In the genomic region with DNA sequence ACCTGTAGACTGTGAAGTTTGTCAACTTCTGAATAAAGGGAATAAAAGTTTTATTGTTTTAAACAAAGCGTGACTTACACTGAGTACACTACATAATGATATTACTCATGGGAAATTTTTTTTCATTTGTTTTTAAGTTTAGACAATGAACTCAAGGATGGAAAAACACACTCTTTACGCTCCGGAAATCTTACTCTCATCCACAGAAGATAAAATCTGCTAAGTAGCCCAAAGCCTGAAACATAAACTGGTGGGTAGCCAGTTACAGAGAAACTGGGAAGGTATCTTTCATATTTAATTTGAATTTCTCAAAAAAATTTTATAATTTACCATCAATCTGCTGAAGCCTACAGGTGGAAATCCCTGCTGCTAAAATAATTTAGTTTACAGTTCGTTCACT, we compare ENCODE assay signal across 23 mouse cellular contexts. TPM values are rescaled to one million over a fixed set of nuclear protein-coding genes. Genes with fewer than 3 reads are reported as not detected.
A peak's percentile ranks its signal among the peaks of the same experiment; 100 is the strongest.
DNase-seq lines count a peak whose midpoint lies in the region; ATAC-seq and TF ChIP-seq lines count a peak whose summit lies in the region.
"Had no signal": no experiment of that assay in that cellular context is flagged by ENCODE, and none has a peak within 500 bp of the region (broad histone marks: within the 10 kb centered on the region; RNA-seq: fewer than 3 reads in every experiment).

No protein-coding gene starts in this region.

- peak overlapping the region; percentile 94; the same call in 1 of the 2 replicates for H3K9ac ChIP-seq in heart, embryonic 13.5 days
- H3K9ac ChIP-seq in stomach, embryonic 15.5 days: no peak overlapping the region
- no peak overlapping the region for H3K9ac ChIP-seq in stomach, postnatal 0 days (ENCODE audit: low read length)
- 0 out of 2 replicates have a peak overlapping the region, but pooled peaks have one; percentile 96 for H3K9ac ChIP-seq in liver, embryonic 13.5 days
- H3K9ac ChIP-seq: heart, embryonic 12.5 days; limb, embryonic 15.5 days had no signal

- no peak for TF ChIP-seq EP300 in stomach, postnatal 0 days (optimal IDR thresholded peaks at IDR 0.05)

- ATAC-seq in heart, embryonic 13.5 days (ENCODE audit: extremely low read depth, insufficient number of reproducible peaks, low FRiP score, low TSS enrichment): no peak
- ATAC-seq in stomach, embryonic 15.5 days (ENCODE audit: insufficient read depth, low FRiP score, low read depth): no peak
- ATAC-seq in stomach, postnatal 0 days (ENCODE audit: low FRiP score, low TSS enrichment): no peak
- ATAC-seq in liver, embryonic 13.5 days (ENCODE audit: low read depth): no peak
- ATAC-seq: forebrain, embryonic 14.5 days; hindbrain, embryonic 16.5 days had no signal

- H3K4me3 ChIP-seq in heart, embryonic 13.5 days: 0 out of 2 replicates have a peak overlapping the region, but pooled peaks have one; percentile 78
- 0 out of 2 replicates have a peak overlapping the region, but pooled peaks have one; percentile 91 for H3K4me3 ChIP-seq in stomach, embryonic 15.5 days (replicated peaks)
- H3K4me3 ChIP-seq in stomach, postnatal 0 days (ENCODE audit: low read depth, low read length): no peak overlapping the region
- H3K4me3 ChIP-seq in liver, embryonic 13.5 days (replicated peaks): peak overlapping the region; percentile 94
- H3K4me3 ChIP-seq: embryonic facial prominence, embryonic 12.5 days had no signal

- no peak overlapping the region for H3K27ac ChIP-seq in heart, embryonic 13.5 days (replicated peaks)
- H3K27ac ChIP-seq in stomach, embryonic 15.5 days: no peak overlapping the region
- no peak overlapping the region for H3K27ac ChIP-seq in stomach, postnatal 0 days (replicated peaks)
- H3K27ac ChIP-seq in liver, embryonic 13.5 days: no peak overlapping the region
- H3K27ac ChIP-seq: embryonic facial prominence, embryonic 12.5 days; layer of hippocampus, adult 2 months; limb, embryonic 15.5 days had no signal

- TF ChIP-seq CTCF in stomach, postnatal 0 days (IDR thresholded peaks at IDR 0.05; ENCODE audit: low read depth): no peak

- H3K36me3 ChIP-seq in heart, embryonic 13.5 days: no peaks in the 10 kb centered on the region
- H3K36me3 ChIP-seq in stomach, embryonic 15.5 days: no peaks in the 10 kb centered on the region
- no peaks in the 10 kb centered on the region for H3K36me3 ChIP-seq in stomach, postnatal 0 days (ENCODE audit: control insufficient read depth, insufficient read depth, low read length)
- H3K36me3 ChIP-seq in liver, embryonic 13.5 days: peaks cover 18% of the 10 kb centered on the region
- H3K36me3 ChIP-seq: embryonic facial prominence, embryonic 12.5 days; heart, embryonic 12.5 days; limb, embryonic 15.5 days had no signal

- WGBS in heart, embryonic 13.5 days: 84% methylated on average over 4 of the region's 4 CpGs
- 83% methylated on average over 4 of the region's 4 CpGs for WGBS in stomach, embryonic 15.5 days
- WGBS in stomach, postnatal 0 days: 80% methylated on average over 4 of the region's 4 CpGs
- WGBS in liver, embryonic 13.5 days (ENCODE audit: insufficient replicate concordance): 79% methylated on average over 4 of the region's 4 CpGs

- H3K4me1 ChIP-seq in heart, embryonic 13.5 days: peaks cover 28% of the 10 kb centered on the region
- H3K4me1 ChIP-seq in stomach, embryonic 15.5 days: peaks cover 2% of the 10 kb centered on the region; the same call in 1 of the 2 replicates
- no peaks in the 10 kb centered on the region for H3K4me1 ChIP-seq in stomach, postnatal 0 days (replicated peaks; ENCODE audit: control insufficient read depth, insufficient read depth)
- H3K4me1 ChIP-seq in liver, embryonic 13.5 days (replicated peaks): peaks cover 57% of the 10 kb centered on the region

- no peaks in the 10 kb centered on the region for H3K27me3 ChIP-seq in heart, embryonic 13.5 days (replicated peaks)
- H3K27me3 ChIP-seq in stomach, embryonic 15.5 days (replicated peaks): no peaks in the 10 kb centered on the region
- H3K27me3 ChIP-seq in stomach, postnatal 0 days (ENCODE audit: control insufficient read depth, insufficient read depth, low read length): no peaks in the 10 kb centered on the region
- no peaks in the 10 kb centered on the region for H3K27me3 ChIP-seq in liver, embryonic 13.5 days
- H3K27me3 ChIP-seq: embryonic facial prominence, embryonic 12.5 days; heart, embryonic 12.5 days; limb, embryonic 15.5 days had no signal

- no peaks in the 10 kb centered on the region for H3K9me3 ChIP-seq in heart, embryonic 13.5 days
- H3K9me3 ChIP-seq in stomach, embryonic 15.5 days: no peaks in the 10 kb centered on the region
- H3K9me3 ChIP-seq in stomach, postnatal 0 days (ENCODE audit: control insufficient read depth, low read length): no peaks in the 10 kb centered on the region
- H3K9me3 ChIP-seq in liver, embryonic 13.5 days (replicated peaks): no peaks in the 10 kb centered on the region
- H3K9me3 ChIP-seq: embryonic facial prominence, embryonic 12.5 days; heart, embryonic 12.5 days; limb, embryonic 15.5 days had no signal

- DNase-seq in heart, adult 11 months: no peak
- no peak for DNase-seq in stomach, postnatal 0 days (ENCODE audit: low spot score)
- DNase-seq in liver, embryonic 13.5 days: no peak
- no peak for DNase-seq in adrenal gland, adult 2 months
- DNase-seq in c-Kit-positive CD71-positive TER-119-positive erythroid progenitor cells, embryonic 14.5 days (ENCODE audit: low spot score): no peak
- DNase-seq: adrenal gland, adult 8-10 months; cerebellum, adult 9-11 months; heart, postnatal 36 days; kidney, adult 8-10 months; kidney, postnatal 14 days; layer of hippocampus, postnatal 36 days; lung, postnatal 14 days; right cerebral cortex, postnatal 4 days; thymus, postnatal 25 days had no signal

- H3K4me2 ChIP-seq in heart, embryonic 13.5 days: peak overlapping the region; percentile 86
- no peak overlapping the region for H3K4me2 ChIP-seq in stomach, embryonic 15.5 days
- H3K4me2 ChIP-seq in stomach, postnatal 0 days (replicated peaks; ENCODE audit: low read depth): no peak overlapping the region
- peak overlapping the region; percentile 79 for H3K4me2 ChIP-seq in liver, embryonic 13.5 days

RNA-seq across cellular contexts. Expression of a gene that starts 31.1 kb away (rescaled TPM):
- 25.2 and 33.6 TPM in 2 replicates for polyA plus RNA-seq in heart, embryonic 13.5 days (2015; fragmentation: Nextera tagmentation; extraction: Ambion mirVana)
- 53.9 and 58.7 TPM in 2 replicates for polyA plus RNA-seq in stomach, embryonic 15.5 days (2015; fragmentation: Nextera tagmentation; extraction: Ambion mirVana)
- polyA plus RNA-seq in stomach, postnatal 0 days (2015; fragmentation: Nextera tagmentation; extraction: Ambion mirVana): 80.7 and 90.5 TPM in 2 replicates
- polyA plus RNA-seq in liver, embryonic 13.5 days (2015; fragmentation: Nextera tagmentation; extraction: Ambion mirVana): 33.3 and 38.6 TPM in 2 replicates
- total RNA-seq in adrenal gland, adult 2 months (2021): 100 to 1,000 TPM; 194 to 198 TPM
- 55.9 and 62.9 TPM in 2 replicates for polyA plus RNA-seq in adrenal gland, adult 2 months (2012; rRNA removed)

RNA-seq across cellular contexts. Expression of a gene that starts 55.9 kb away (rescaled TPM):
- 0.13 and 0.17 TPM in 2 replicates for polyA plus RNA-seq in heart, embryonic 13.5 days (2015; fragmentation: Nextera tagmentation; extraction: Ambion mirVana)
- polyA plus RNA-seq in stomach, embryonic 15.5 days (2015; fragmentation: Nextera tagmentation; extraction: Ambion mirVana): 0.36 and 0.79 TPM in 2 replicates
- 0.08 TPM in 2 replicates for polyA plus RNA-seq in stomach, postnatal 0 days (2015; fragmentation: Nextera tagmentation; extraction: Ambion mirVana)
- polyA plus RNA-seq in liver, embryonic 13.5 days (2015; fragmentation: Nextera tagmentation; extraction: Ambion mirVana): 0.03 TPM in 1 of 2 replicates, not detected in the other
- under 1 TPM in 1 of 2 experiments, not detected in 1; 0.28 TPM for total RNA-seq in adrenal gland, adult 2 months (2021)
- polyA plus RNA-seq in adrenal gland, adult 2 months (2012; rRNA removed): 0.13 TPM in 1 of 2 replicates, not detected in the other
- polyA plus RNA-seq: erythroblast, embryonic 14.5 days had no signal

Comparison
In these comparisons a context has a peak if more than half of its experiments do, and no peak if none do; other contexts are left out.
1. H3K4me2 ChIP-seq: peak in heart, embryonic 13.5 days (single experiment) and liver, embryonic 13.5 days (single experiment); none in stomach, embryonic 15.5 days (single experiment) and stomach, postnatal 0 days (single experiment).
2. H3K9ac ChIP-seq: peak in heart, embryonic 13.5 days (single experiment) and liver, embryonic 13.5 days (single experiment); none in stomach, embryonic 15.5 days (single experiment) and stomach, postnatal 0 days (single experiment).